Mouse (Mus musculus) bone marrow macrophage, adult 2 months (primary cell): ENCODE data around the gene Cbfb. TPM values are rescaled to one million over a fixed set of nuclear protein-coding genes. Genes with fewer than 3 reads are reported as not detected.

Experiments used
- H3K27ac ChIP-seq: 2 replicates; pipeline ENCODE4 v1.5.1; 2012; ENCODE audit warnings: low read depth, low read length; ENCODE audit not compliant: insufficient read depth
- H3K4me1 ChIP-seq: 2 replicates; pipeline ENCODE4 v1.6.1; 2012; ENCODE audit warnings: low read length; ENCODE audit not compliant: control insufficient read depth, insufficient read depth
- H3K4me3 ChIP-seq: 2 replicates; pipeline ENCODE4 v1.5.1; 2012; ENCODE audit warnings: mild to moderate bottlenecking, low read length, moderate library complexity; ENCODE audit not compliant: insufficient read depth
- CTCF ChIP-seq: IDR thresholded peaks from 2 replicates; pipeline ENCODE4 v1.5.1; 2012; ENCODE audit warnings: low read depth, mild to moderate bottlenecking, low read length, moderate library complexity
- POLR2A ChIP-seq: IDR thresholded peaks from 2 replicates; pipeline ENCODE4 v1.6.1; 2012; ENCODE audit warnings: mild to moderate bottlenecking, low read depth, low read length, borderline replicate concordance
- polyA plus RNA-seq: library from polyadenylated mRNA; stranded (reverse); fragments of >200 nt; gene quantifications from 2 replicates; pipeline ENCODE4 v1.2.4, GENCODE M21; 2012; ENCODE audit not compliant: missing spikeins, insufficient read depth, insufficient read length

Cbfb gene
- 124 and 130 TPM in 2 replicates for polyA plus RNA-seq

GRCm38 (mm10) chr8:105170381-105171115 is at the start of gene Cbfb:
Gene Cbfb (plus strand): TSS chr8:105170674.
- no peak for TF ChIP-seq CTCF
- 0 out of 2 replicates have a peak, but pooled peaks have one; percentile 39 for TF ChIP-seq POLR2A
- peak within 1 kb of the TSS; percentile 86 for H3K27ac ChIP-seq
- H3K4me1 ChIP-seq, result peaks cover 15% of the 10 kb centered on the region
- H3K4me3 ChIP-seq, result peak within 1 kb of the TSS; percentile 92

- H3K4me1 ChIP-seq, result no peaks in the 10 kb centered on the region
- H3K4me3 ChIP-seq, result no peak overlapping the region
- H3K27ac ChIP-seq, result no peak overlapping the region
- TF ChIP-seq POLR2A (no peak), CTCF (no peak)
These were observed 40.6 kb upstream of the Cbfb start for GRCm38 (mm10) chr8:105129864-105130263.

GRCm38 (mm10) chr8:105131509-105131908 is 39.0 kb upstream of the Cbfb start, which contains the start of gene Ces4a:
Gene Ces4a (plus strand): TSS chr8:105131800.
- Histone ChIP-seq H3K4me3 (no peak within 1 kb of the TSS), H3K27ac (no peak within 1 kb of the TSS), H3K4me1 (no peaks in the 10 kb centered on the region)
- TF ChIP-seq CTCF, result no peak
- no peak for TF ChIP-seq POLR2A

GRCm38 (mm10) chr8:105138423-105138822 is 32.1 kb upstream of the Cbfb start:
- no peak for TF ChIP-seq POLR2A
- peak; percentile 76 for TF ChIP-seq CTCF
- H3K4me1 ChIP-seq, result no peaks in the 10 kb centered on the region
- H3K27ac ChIP-seq, result no peak overlapping the region
- no peak overlapping the region for H3K4me3 ChIP-seq

GRCm38 (mm10) chr8:105142395-105142794 is 28.1 kb upstream of the Cbfb start:
- TF ChIP-seq POLR2A, result no peak
- no peak for TF ChIP-seq CTCF

GRCm38 (mm10) chr8:105151654-105152053 is 18.8 kb upstream of the Cbfb start:
- TF ChIP-seq CTCF (no peak), POLR2A (no peak)
- no peak overlapping the region for H3K4me3 ChIP-seq
- H3K4me1 ChIP-seq, result peaks cover 17% of the 10 kb centered on the region
- H3K27ac ChIP-seq, result no peak overlapping the region

More at GRCm38 (mm10) chr8:105142395-105142794, 28.1 kb upstream of the Cbfb start:
- Histone ChIP-seq H3K4me1 (no peaks in the 10 kb centered on the region), H3K27ac (no peak overlapping the region), H3K4me3 (no peak overlapping the region)

GRCm38 (mm10) chr8:105152623-105153398 is 17.7 kb upstream of the Cbfb start:
- Histone ChIP-seq H3K4me1 (peaks cover 17% of the 10 kb centered on the region), H3K27ac (no peak overlapping the region), H3K4me3 (peak overlapping the region; percentile 10)
- TF ChIP-seq CTCF, result no peak
- TF ChIP-seq POLR2A, result no peak

- TF ChIP-seq CTCF, result no peak
- Histone ChIP-seq H3K27ac (no peak overlapping the region), H3K4me1 (peaks cover 17% of the 10 kb centered on the region), H3K4me3 (no peak overlapping the region)
These were observed 16.2 kb upstream of the Cbfb start for GRCm38 (mm10) chr8:105154316-105154715.

- no peak overlapping the region for H3K4me3 ChIP-seq
- no peak for TF ChIP-seq POLR2A
- no peak for TF ChIP-seq CTCF
- peaks cover 17% of the 10 kb centered on the region for H3K4me1 ChIP-seq
- no peak overlapping the region for H3K27ac ChIP-seq
These were observed 15.3 kb upstream of the Cbfb start for GRCm38 (mm10) chr8:105155091-105155745.
